9 mouse cellular contexts compared by ENCODE assay signal in genomic region chr11:61449499-61450292, GRCm38 (mm10). TPM values are rescaled to one million over a fixed set of nuclear protein-coding genes. Genes with fewer than 3 reads are reported as not detected.
DNase-seq lines count a peak whose midpoint lies in the region; ATAC-seq lines count a peak whose summit lies in the region.
"Had no signal": no experiment of that assay in that cellular context is flagged by ENCODE, and none has a peak within 500 bp of the region (broad histone marks: within the 10 kb centered on the region; RNA-seq: fewer than 3 reads in every experiment).

No protein-coding gene starts in this region.

- DNase-seq in CD4-positive, CD25-positive, alpha-beta regulatory T cell, adult 2 months (ENCODE audit: low read depth, low spot score) = peak; percentile 19
- DNase-seq in lung, postnatal 14 days = no peak
- no peak for DNase-seq in forebrain, embryonic 14.5 days (ENCODE audit: low spot score)
- peak; percentile 75 for DNase-seq in testis, postnatal 14 days (ENCODE audit: low spot score)
- no peak for DNase-seq in adrenal gland, postnatal 25 days

- no peaks in the 10 kb centered on the region for H3K36me3 ChIP-seq in lung, embryonic 16.5 days (ENCODE audit: control insufficient read depth, insufficient read depth, low read length)
- no peaks in the 10 kb centered on the region for H3K36me3 ChIP-seq in forebrain, embryonic 14.5 days (ENCODE audit: control insufficient read depth, insufficient read depth, low read length)
- H3K36me3 ChIP-seq in neural tube, embryonic 15.5 days = no peaks in the 10 kb centered on the region
- H3K36me3 ChIP-seq: neural tube, embryonic 13.5 days had no signal

- H3K4me2 ChIP-seq in lung, embryonic 16.5 days (ENCODE audit: low read depth, low read length) = no peak overlapping the region
- H3K4me2 ChIP-seq in forebrain, embryonic 14.5 days (ENCODE audit: low read length) = no peak overlapping the region
- H3K4me2 ChIP-seq in neural tube, embryonic 15.5 days = no peak overlapping the region
- H3K4me2 ChIP-seq: neural tube, embryonic 13.5 days had no signal

- no peak for ATAC-seq in CD4-positive, CD25-positive, alpha-beta regulatory T cell, adult 4 months
- no peak for ATAC-seq in lung, embryonic 16.5 days (ENCODE audit: low read depth)
- ATAC-seq in forebrain, embryonic 14.5 days = no peak
- no peak for ATAC-seq in neural tube, embryonic 15.5 days (ENCODE audit: low FRiP score)

- H3K4me1 ChIP-seq in lung, embryonic 16.5 days (replicated peaks; ENCODE audit: control insufficient read depth, insufficient read depth, low read length) = peaks cover 31% of the 10 kb centered on the region
- peaks cover 31% of the 10 kb centered on the region for H3K4me1 ChIP-seq in forebrain, embryonic 14.5 days (ENCODE audit: control insufficient read depth, insufficient read depth, low read length)
- H3K4me1 ChIP-seq in neural tube, embryonic 15.5 days = peaks cover 35% of the 10 kb centered on the region

- no peaks in the 10 kb centered on the region for H3K9me3 ChIP-seq in lung, embryonic 16.5 days (ENCODE audit: control insufficient read depth, low read length)
- H3K9me3 ChIP-seq in forebrain, embryonic 14.5 days (replicated peaks; ENCODE audit: control insufficient read depth, low read length) = no peaks in the 10 kb centered on the region
- no peaks in the 10 kb centered on the region for H3K9me3 ChIP-seq in neural tube, embryonic 15.5 days (replicated peaks)
- H3K9me3 ChIP-seq: neural tube, embryonic 13.5 days had no signal

- H3K27ac ChIP-seq in lung, embryonic 16.5 days (ENCODE audit: low read length) = peak overlapping the region; percentile 43; the same call in 1 of the 2 replicates
- H3K27ac ChIP-seq in forebrain, embryonic 14.5 days (ENCODE audit: low read depth, low read length) = peak overlapping the region; percentile 64; the same call in 1 of the 2 replicates
- H3K27ac ChIP-seq in neural tube, embryonic 15.5 days (replicated peaks) = no peak overlapping the region
- H3K27ac ChIP-seq: neural tube, embryonic 13.5 days had no signal

- H3K27me3 ChIP-seq in lung, embryonic 16.5 days (ENCODE audit: control insufficient read depth, insufficient read depth, low read depth, low read length) = no peaks in the 10 kb centered on the region
- H3K27me3 ChIP-seq in forebrain, embryonic 14.5 days (replicated peaks; ENCODE audit: control insufficient read depth, insufficient read depth, low read length) = no peaks in the 10 kb centered on the region
- H3K27me3 ChIP-seq in neural tube, embryonic 15.5 days (replicated peaks) = no peaks in the 10 kb centered on the region
- H3K27me3 ChIP-seq: neural tube, embryonic 13.5 days had no signal

- peak overlapping the region; percentile 39; the same call in 1 of the 2 replicates for H3K9ac ChIP-seq in lung, embryonic 16.5 days (ENCODE audit: low read length)
- H3K9ac ChIP-seq in forebrain, embryonic 14.5 days (ENCODE audit: low read length) = no peak overlapping the region
- no peak overlapping the region for H3K9ac ChIP-seq in neural tube, embryonic 15.5 days (replicated peaks)
- H3K9ac ChIP-seq: neural tube, embryonic 13.5 days had no signal

- no peak overlapping the region for H3K4me3 ChIP-seq in lung, embryonic 16.5 days (ENCODE audit: low read length)
- H3K4me3 ChIP-seq in forebrain, embryonic 14.5 days (ENCODE audit: low read depth, low read length) = no peak overlapping the region
- no peak overlapping the region for H3K4me3 ChIP-seq in neural tube, embryonic 15.5 days (replicated peaks)
- H3K4me3 ChIP-seq: neural tube, embryonic 13.5 days had no signal

- WGBS in lung, embryonic 16.5 days = 66% methylated on average over 21 of the region's 24 CpGs
- 71% methylated on average over 24 of the region's 24 CpGs for WGBS in forebrain, embryonic 14.5 days
- WGBS in neural tube, embryonic 15.5 days = 80% methylated on average over 24 of the region's 24 CpGs

RNA-seq across cellular contexts. Expression of gene Rnf112, which starts 4.2 kb away (rescaled TPM):
- not detected for polyA plus RNA-seq in CD4-positive, CD25-positive, alpha-beta regulatory T cell, adult 4 months (2017; shearing (Covaris generic))
- 0.78 and 1.2 TPM in 2 replicates for polyA plus RNA-seq in lung, embryonic 16.5 days (2015; fragmentation: Nextera tagmentation; extraction: Ambion mirVana)
- polyA plus RNA-seq in forebrain, embryonic 14.5 days (2014; fragmentation: Nextera tagmentation; extraction: Ambion mirVana) = 6.9 and 10.3 TPM in 2 replicates
- 24.1 and 32.9 TPM in 2 replicates for polyA plus RNA-seq in neural tube, embryonic 15.5 days (2015; fragmentation: Nextera tagmentation; extraction: Ambion mirVana)
- 1.2 and 2.4 TPM in 2 replicates for total RNA-seq in adrenal gland, postnatal 25 days (2021)

RNA-seq across cellular contexts. Expression of gene Mfap4, which starts 35.5 kb away (rescaled TPM):
- polyA plus RNA-seq in CD4-positive, CD25-positive, alpha-beta regulatory T cell, adult 4 months (2017; shearing (Covaris generic)) = not detected
- polyA plus RNA-seq in lung, embryonic 16.5 days (2015; fragmentation: Nextera tagmentation; extraction: Ambion mirVana) = 1,630 and 1,660 TPM in 2 replicates
- 51.6 and 65.7 TPM in 2 replicates for polyA plus RNA-seq in forebrain, embryonic 14.5 days (2014; fragmentation: Nextera tagmentation; extraction: Ambion mirVana)
- 48.3 and 73.6 TPM in 2 replicates for polyA plus RNA-seq in neural tube, embryonic 15.5 days (2015; fragmentation: Nextera tagmentation; extraction: Ambion mirVana)
- 3.5 and 4.2 TPM in 2 replicates for total RNA-seq in adrenal gland, postnatal 25 days (2021)

RNA-seq across cellular contexts. Expression of gene Mapk7, which starts 44.5 kb away (rescaled TPM):
- 10 to 100 TPM in 1 of 2 experiments, 1 to 10 TPM in 1; 9.2 to 18.0 TPM for polyA plus RNA-seq in CD4-positive, CD25-positive, alpha-beta regulatory T cell, adult 4 months (2017; shearing (Covaris generic))
- polyA plus RNA-seq in lung, embryonic 16.5 days (2015; fragmentation: Nextera tagmentation; extraction: Ambion mirVana) = 59.6 and 61.8 TPM in 2 replicates
- 59.0 and 75.8 TPM in 2 replicates for polyA plus RNA-seq in forebrain, embryonic 14.5 days (2014; fragmentation: Nextera tagmentation; extraction: Ambion mirVana)
- polyA plus RNA-seq in neural tube, embryonic 15.5 days (2015; fragmentation: Nextera tagmentation; extraction: Ambion mirVana) = 65.9 and 67.7 TPM in 2 replicates
- total RNA-seq in adrenal gland, postnatal 25 days (2021) = 21.6 and 23.9 TPM in 2 replicates

RNA-seq across cellular contexts. Expression of gene B9d1, which starts 55.2 kb away (rescaled TPM):
- polyA plus RNA-seq in CD4-positive, CD25-positive, alpha-beta regulatory T cell, adult 4 months (2017; shearing (Covaris generic)) = 1 to 10 TPM; 3.5 to 5.9 TPM
- polyA plus RNA-seq in lung, embryonic 16.5 days (2015; fragmentation: Nextera tagmentation; extraction: Ambion mirVana) = 47.3 and 47.9 TPM in 2 replicates
- 38.9 and 55.5 TPM in 2 replicates for polyA plus RNA-seq in forebrain, embryonic 14.5 days (2014; fragmentation: Nextera tagmentation; extraction: Ambion mirVana)
- polyA plus RNA-seq in neural tube, embryonic 15.5 days (2015; fragmentation: Nextera tagmentation; extraction: Ambion mirVana) = 28.6 and 31.2 TPM in 2 replicates
- 13.8 and 19.9 TPM in 2 replicates for total RNA-seq in adrenal gland, postnatal 25 days (2021)

Comparison
In these comparisons a context has a peak if more than half of its experiments do, and no peak if none do; other contexts are left out.
1. DNase-seq: peak in CD4-positive, CD25-positive, alpha-beta regulatory T cell, adult 2 months (single experiment) and testis, postnatal 14 days (single experiment); none in lung, postnatal 14 days (single experiment), forebrain, embryonic 14.5 days (single experiment) and adrenal gland, postnatal 25 days (single experiment).
2. RNA of gene Mfap4, which starts 35.5 kb away (polyA plus RNA-seq): 1,630 to 1,660 TPM in lung, embryonic 16.5 days, 51.6 to 65.7 TPM in forebrain, embryonic 14.5 days and 48.3 to 73.6 TPM in neural tube, embryonic 15.5 days; not detected in CD4-positive, CD25-positive, alpha-beta regulatory T cell, adult 4 months; every median in the first group is over 10 times any median in the second.